Mouse (Mus musculus) embryonic facial prominence, embryonic 15.5 days (tissue): ENCODE measurements around the gene Lcn5. TPM values are rescaled to one million over a fixed set of nuclear protein-coding genes. Genes with fewer than 3 reads are reported as not detected.
"Not testable (repeated sequence)": the region's sequence is repeated elsewhere in the genome, so short reads cannot be mapped to it uniquely, and the experiment has no call there.

Experiments used
- ATAC-seq: fragments of 200-750 bp; cut with Nextera tagmentation; 2 replicates; pipeline ENCODE4 v1.8.0; 2017; ENCODE audit warnings: low read depth, moderate TSS enrichment; ENCODE audit not compliant: insufficient number of reproducible peaks, low FRiP score, low TSS enrichment
- H3K27ac ChIP-seq: fragments of 300-500 bp; sonication (generic); replicated peaks from 2 replicates; pipeline ENCODE4 v1.5.1; 2015; ENCODE audit warnings: mild to moderate bottlenecking, inconsistent platforms
- H3K27me3 ChIP-seq: fragments of 300-500 bp; sonication (generic); 2 replicates; pipeline ENCODE4 v1.6.1; 2015; ENCODE audit warnings: inconsistent platforms
- H3K36me3 ChIP-seq: fragments of 300-500 bp; sonication (generic); 2 replicates; pipeline ENCODE4 v1.6.1; 2015; ENCODE audit warnings: mild to moderate bottlenecking, inconsistent platforms
- H3K4me1 ChIP-seq: fragments of 300-500 bp; sonication (generic); 2 replicates; pipeline ENCODE4 v1.6.1; 2015; ENCODE audit warnings: inconsistent platforms
- H3K4me2 ChIP-seq: fragments of 300-500 bp; sonication (generic); replicated peaks from 2 replicates; pipeline ENCODE4 v1.6.1; 2015; ENCODE audit warnings: mild to moderate bottlenecking, inconsistent platforms
- H3K4me3 ChIP-seq: fragments of 300-500 bp; sonication (generic); replicated peaks from 2 replicates; pipeline ENCODE4 v1.5.1; 2015; ENCODE audit warnings: mild to moderate bottlenecking, inconsistent platforms
- H3K9ac ChIP-seq: fragments of 300-500 bp; sonication (generic); 2 replicates; pipeline ENCODE4 v1.6.1; 2015; ENCODE audit warnings: inconsistent platforms
- H3K9me3 ChIP-seq: fragments of 300-500 bp; sonication (generic); replicated peaks from 2 replicates; pipeline ENCODE4 v1.6.1; 2016; ENCODE audit warnings: inconsistent platforms
- WGBS: fragments of 180-500 bp; shearing (Covaris S2); methylation state at CpG from one replicate; pipeline ENCODE4 v1.1.7; 2015; 5-methylcytosine and 5-hydroxymethylcytosine counted together
- polyA plus RNA-seq: library from polyadenylated mRNA; unstranded; fragments of >200 nt; fragmentation: Nextera tagmentation; extraction: Ambion mirVana; gene quantifications from 2 replicates; pipeline ENCODE4 v1.2.1, GENCODE M21; 2015

Gene Lcn5
- polyA plus RNA-seq, 1 experiment from 2014 or later, result not detected

DNA sequence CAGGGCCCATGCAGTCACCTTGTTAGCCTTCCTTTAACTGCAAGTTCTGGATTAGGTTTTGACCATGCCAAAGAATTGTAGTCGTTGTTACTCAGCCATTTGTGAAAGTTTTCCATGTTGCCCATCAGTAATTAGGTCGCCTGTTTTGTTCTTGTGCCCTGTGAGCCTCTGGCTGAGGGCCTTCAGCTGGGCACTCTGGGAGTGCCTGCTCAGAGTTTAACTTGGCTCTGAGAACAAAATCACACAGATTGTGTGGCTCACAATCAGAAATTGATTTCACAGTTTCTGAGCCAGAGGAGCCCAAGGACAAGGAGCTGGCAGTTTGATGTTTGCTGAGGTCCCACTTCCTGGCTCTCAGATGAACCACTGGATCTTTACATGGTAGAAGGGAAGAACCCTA is 52.0 kb downstream of the Lcn5 start:
- H3K27ac ChIP-seq, H3K36me3 ChIP-seq, H3K4me2 ChIP-seq, H3K4me3 ChIP-seq, H3K9me3 ChIP-seq, H3K9ac ChIP-seq, H3K27me3 ChIP-seq, ATAC-seq: not testable (repeated sequence)
- peaks cover 12% of the 10 kb centered on the region for H3K4me1 ChIP-seq
- 62% methylated on average over 2 of the region's 2 CpGs for WGBS

Other genes starting within 250 kb of the Lcn5 start
- gene Fut7, start 234.7 kb upstream of the Lcn5 start, polyA plus RNA-seq, result 0.08 and 0.20 TPM in 2 replicates
- gene Abca2, start 229.2 kb upstream of the Lcn5 start, polyA plus RNA-seq, result 4.0 and 4.1 TPM in 2 replicates
- gene Clic3, start 201.1 kb upstream of the Lcn5 start, polyA plus RNA-seq, result 72.8 and 75.5 TPM in 2 replicates
- gene Paxx, start 196.9 kb upstream of the Lcn5 start, polyA plus RNA-seq, result 48.7 and 49.1 TPM in 2 replicates
- 18.7 and 20.8 TPM in 2 replicates for gene Ptgds, start 187.9 kb upstream of the Lcn5 start, polyA plus RNA-seq
- not detected in 2 replicates for gene Lcn12, start 164.0 kb upstream of the Lcn5 start, polyA plus RNA-seq
- 81.2 and 96.3 TPM in 2 replicates for gene Fbxw5, start 157.2 kb upstream of the Lcn5 start, polyA plus RNA-seq
- 5.6 and 7.2 TPM in 2 replicates for gene C8g, start 156.2 kb upstream of the Lcn5 start, polyA plus RNA-seq
- 34.8 and 36.2 TPM in 2 replicates for gene Traf2, start 111.0 kb upstream of the Lcn5 start, polyA plus RNA-seq
- 355 and 373 TPM in 2 replicates for gene Edf1, start 100.1 kb upstream of the Lcn5 start, polyA plus RNA-seq
- gene Mamdc4, start 83.1 kb upstream of the Lcn5 start, polyA plus RNA-seq, result 3.3 and 4.9 TPM in 2 replicates
- 147 and 157 TPM in 2 replicates for gene Phpt1, start 82.7 kb upstream of the Lcn5 start, polyA plus RNA-seq
- gene Ajm1, start 76.2 kb upstream of the Lcn5 start, polyA plus RNA-seq, result 0.60 and 0.63 TPM in 2 replicates
- 82.1 and 83.3 TPM in 2 replicates for gene Rabl6, start 49.4 kb upstream of the Lcn5 start, polyA plus RNA-seq
- gene Ccdc183, start 40.3 kb upstream of the Lcn5 start, polyA plus RNA-seq, result 0.29 and 0.42 TPM in 2 replicates
- gene Tmem141, start 35.9 kb upstream of the Lcn5 start, polyA plus RNA-seq, result 28.6 and 30.5 TPM in 2 replicates
- gene Fcna, start 29.9 kb upstream of the Lcn5 start, polyA plus RNA-seq, result 2.8 and 3.5 TPM in 2 replicates
- not detected in 2 replicates for gene Lcn8, start 4.8 kb upstream of the Lcn5 start, polyA plus RNA-seq
- gene Lcn6, start 18.8 kb downstream of the Lcn5 start, polyA plus RNA-seq, result not detected in 2 replicates
- not detected in 2 replicates for gene Lcn10, start 24.8 kb downstream of the Lcn5 start, polyA plus RNA-seq
- gene Obp2a, start 42.1 kb downstream of the Lcn5 start, polyA plus RNA-seq, result not detected in 2 replicates
- 91.8 and 93.2 TPM in 2 replicates for gene Bmyc, start 48.8 kb downstream of the Lcn5 start, polyA plus RNA-seq
- not detected in 2 replicates for gene Obp2b, start 79.1 kb downstream of the Lcn5 start, polyA plus RNA-seq
- gene Lcn3, start 107.6 kb downstream of the Lcn5 start, polyA plus RNA-seq, result not detected in 2 replicates
- gene Lcn11, start 119.1 kb downstream of the Lcn5 start, polyA plus RNA-seq, result not detected in 2 replicates
- not detected in 2 replicates for gene Gm13539, start 124.3 kb downstream of the Lcn5 start, polyA plus RNA-seq
- not detected in 2 replicates for gene Glt6d1, start 157.9 kb downstream of the Lcn5 start, polyA plus RNA-seq
- not detected in 2 replicates for gene Lcn9, start 165.2 kb downstream of the Lcn5 start, polyA plus RNA-seq
- not detected in 2 replicates for gene Sohlh1, start 189.3 kb downstream of the Lcn5 start, polyA plus RNA-seq
- gene Kcnt1, start 205.8 kb downstream of the Lcn5 start, polyA plus RNA-seq, result 0.32 and 0.42 TPM in 2 replicates